Mouse (Mus musculus) thymus, postnatal 25 days (tissue): Measurements from ENCODE around the gene Dnajb6.
"Not testable (repeated sequence)": the region's sequence is repeated elsewhere in the genome, so short reads cannot be mapped to it uniquely, and the experiment has no call there.

ENCODE experiments used
- DNase-seq: peaks from one replicate; pipeline ENCODE4 v3.0.0; 2022

Gene Dnajb6

GRCm38 (mm10) chr5:29735557-29736061, at the start of gene Dnajb6, which contains the start of gene Gm5129:
Dnajb6 (plus strand) TSS chr5:29735688.
Gm5129 (minus strand) TSS chr5:29735936.
- DNase-seq, result peak; percentile 98

- peak; percentile 47 for DNase-seq
Measured at GRCm38 (mm10) chr5:29687671-29688070, 47.8 kb upstream of the Dnajb6 start.

DNA sequence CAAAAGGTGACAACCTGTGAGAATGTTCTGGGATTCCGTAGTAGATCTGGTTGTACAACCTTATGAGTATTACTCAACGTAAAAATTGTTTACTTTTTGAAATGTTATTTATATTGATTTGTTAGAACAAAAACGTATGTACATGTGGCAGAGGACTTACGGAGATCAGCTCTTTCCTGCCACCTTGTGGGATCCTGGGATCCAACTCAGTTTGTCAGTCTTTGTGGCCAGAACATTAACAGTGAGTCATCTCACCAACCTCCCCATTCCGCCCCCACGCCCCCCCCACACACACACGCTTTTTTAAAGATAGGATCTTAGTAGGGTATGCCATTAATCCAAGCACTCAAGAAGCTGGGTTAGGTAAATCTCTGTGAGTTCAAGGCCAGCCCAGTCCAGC, 47.1 kb upstream of the Dnajb6 start:
- DNase-seq, result no peak

DNA sequence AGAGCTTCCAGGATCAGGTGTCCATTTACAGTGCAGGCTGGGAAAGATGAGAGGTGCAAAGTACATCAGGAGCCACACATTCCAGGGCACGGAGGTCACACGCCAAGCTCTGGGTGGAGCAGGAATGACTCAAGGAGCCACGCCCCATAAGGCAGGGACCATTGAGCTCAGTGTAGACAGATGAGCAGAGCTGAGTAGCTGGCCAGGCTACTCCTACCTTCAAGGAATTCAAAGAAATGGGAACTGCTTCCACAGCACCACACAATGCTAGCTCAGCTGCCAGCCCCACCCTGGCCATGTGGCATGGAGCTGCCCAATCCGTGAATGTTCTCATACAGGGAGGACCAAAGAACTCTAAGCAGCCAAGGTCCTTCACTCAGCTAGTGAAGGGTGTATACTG, 37.0 kb upstream of the Dnajb6 start:
- DNase-seq, result no peak

- DNase-seq, result no peak
Measured at GRCm38 (mm10) chr5:29699520-29700202, 35.8 kb upstream of the Dnajb6 start.

DNA sequence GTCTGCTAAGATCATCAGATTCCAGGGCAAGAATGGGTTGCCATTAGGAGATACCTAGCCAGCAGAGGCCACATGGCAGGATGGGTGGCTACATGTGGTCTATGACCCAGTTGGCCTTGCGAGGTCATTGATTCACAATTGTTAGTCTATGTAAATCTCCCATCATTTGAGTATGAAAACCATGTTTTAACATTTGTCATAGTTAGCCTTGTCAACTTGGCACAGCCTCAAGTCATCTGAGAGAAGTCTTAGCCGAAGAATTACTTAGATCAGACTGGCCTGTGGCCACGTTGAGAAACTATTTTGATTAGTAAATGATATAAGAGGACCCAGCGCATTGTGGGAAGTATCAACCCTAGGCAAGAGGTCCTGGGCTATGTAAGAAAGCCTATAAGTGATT, 28.2 kb upstream of the Dnajb6 start:
- no peak for DNase-seq

DNA sequence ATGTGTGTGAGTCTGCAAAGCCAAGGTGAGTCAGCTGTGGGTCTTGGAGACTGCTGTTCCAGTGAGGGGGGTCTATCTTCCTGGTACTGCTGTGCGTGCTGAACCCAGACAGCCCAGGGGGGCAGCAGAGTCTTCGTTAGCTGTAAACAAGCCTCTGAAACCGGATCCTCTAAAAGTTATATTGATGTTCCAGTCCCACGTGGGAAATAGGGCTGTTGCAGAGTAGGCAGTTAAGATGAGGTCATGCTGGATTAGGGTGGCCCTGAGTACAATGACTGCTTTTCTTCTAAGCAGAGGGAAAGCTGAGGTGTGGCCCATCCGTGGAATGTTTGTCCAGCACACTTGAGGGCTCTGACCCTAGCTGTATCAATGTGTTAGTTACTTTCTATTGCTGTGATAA, 27.2 kb upstream of the Dnajb6 start:
- DNase-seq, result no peak

DNA sequence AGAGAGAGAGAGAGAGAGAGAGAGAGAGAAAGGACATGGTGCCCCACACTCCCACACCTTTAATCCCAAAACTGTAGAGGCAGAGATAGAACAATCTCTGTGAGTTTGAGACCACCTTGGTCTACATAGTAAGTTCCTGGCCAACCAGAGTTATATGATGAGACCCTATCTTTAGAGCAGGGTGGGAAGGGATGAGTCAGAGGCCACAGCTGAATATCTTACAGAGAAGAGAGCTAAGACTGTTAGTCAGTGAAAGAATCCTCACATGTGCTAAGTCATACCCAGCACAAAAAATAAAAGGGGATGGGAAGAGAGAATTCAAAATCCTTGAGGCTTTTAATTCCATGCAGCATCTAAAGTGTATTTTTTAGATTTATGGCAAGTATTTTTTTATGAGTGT, 23.9 kb upstream of the Dnajb6 start:
- no peak for DNase-seq

GRCm38 (mm10) chr5:29712906-29713305, 22.6 kb upstream of the Dnajb6 start:
- no peak for DNase-seq

DNA sequence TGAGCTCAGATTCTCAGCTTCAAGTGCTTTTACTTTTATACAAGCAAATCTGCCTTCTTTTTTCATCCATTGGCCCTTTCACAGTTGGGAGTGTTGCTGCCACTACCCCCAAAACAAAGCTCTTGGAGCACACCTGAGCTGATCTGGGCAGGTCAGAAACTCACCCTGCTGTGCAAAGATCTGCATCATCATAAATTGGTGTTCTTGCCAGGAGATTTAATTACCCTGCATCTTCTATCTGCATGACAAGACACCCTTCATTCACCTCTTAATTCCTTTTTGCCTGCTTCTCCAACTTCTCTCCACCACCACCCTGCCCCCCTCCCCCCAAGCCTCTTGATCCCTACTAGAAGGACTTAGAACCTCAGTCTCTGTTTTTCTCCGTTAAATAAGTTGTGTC, 14.3 kb upstream of the Dnajb6 start:
- no peak for DNase-seq

- DNase-seq, result no peak
Measured at GRCm38 (mm10) chr5:29725369-29725768, 10.1 kb upstream of the Dnajb6 start.

DNA sequence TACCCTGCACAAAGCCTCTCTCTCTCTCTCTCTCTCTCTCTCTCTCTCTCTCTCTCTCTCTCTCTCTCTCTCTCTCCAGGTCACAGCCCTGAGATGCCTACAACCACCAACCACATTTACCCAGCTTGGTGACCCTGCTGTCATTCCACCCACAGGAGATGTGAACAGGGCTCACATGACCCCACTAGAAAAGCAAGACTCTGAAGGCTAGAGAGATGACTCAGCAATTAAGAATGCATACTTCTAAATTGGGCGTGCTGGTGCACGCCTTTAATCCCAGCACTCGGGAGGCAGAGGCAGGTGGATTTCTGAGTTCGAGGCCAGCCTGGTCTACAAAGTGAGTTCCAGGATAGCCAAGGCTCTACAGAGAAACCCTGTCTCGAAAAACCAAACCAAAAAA, 9.4 kb upstream of the Dnajb6 start:
- DNase-seq, result not testable (repeated sequence)

GRCm38 (mm10) chr5:29734831-29735510, 517 bp upstream of the Dnajb6 start:
- DNase-seq, result no peak

GRCm38 (mm10) chr5:29736073-29736900, 799 bp downstream of the Dnajb6 start:
- no peak for DNase-seq

GRCm38 (mm10) chr5:29736942-29737341, 1.5 kb downstream of the Dnajb6 start:
- DNase-seq, result no peak

DNA sequence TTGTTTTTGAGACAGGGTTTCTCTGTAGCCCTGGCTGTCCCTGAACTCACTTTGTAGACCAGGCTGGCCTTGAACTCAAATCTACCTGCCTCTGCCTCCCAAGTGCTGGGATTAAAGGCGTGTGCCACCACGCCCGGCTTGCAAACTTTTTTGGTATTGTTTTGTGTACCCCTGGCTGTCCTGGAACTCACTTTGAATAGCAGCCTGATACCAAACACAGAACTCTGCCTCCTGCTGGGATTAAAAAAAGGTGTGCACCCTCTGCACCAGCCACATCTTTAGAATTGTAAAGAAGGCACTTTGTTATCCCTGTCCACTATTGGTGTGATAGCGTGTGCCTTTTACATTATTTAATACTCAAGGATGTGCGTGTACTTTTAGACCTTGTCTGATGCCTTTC, 2.0 kb downstream of the Dnajb6 start:
- no peak for DNase-seq

- DNase-seq, result no peak
Measured at GRCm38 (mm10) chr5:29738076-29738475, 2.6 kb downstream of the Dnajb6 start.

- DNase-seq, result no peak
Measured at GRCm38 (mm10) chr5:29740651-29741050, 5.2 kb downstream of the Dnajb6 start.

GRCm38 (mm10) chr5:29741093-29741492, 5.6 kb downstream of the Dnajb6 start:
- no peak for DNase-seq

- DNase-seq, result no peak
Measured at GRCm38 (mm10) chr5:29747661-29748060, 12.2 kb downstream of the Dnajb6 start.

GRCm38 (mm10) chr5:29751306-29751705, 15.8 kb downstream of the Dnajb6 start:
- no peak for DNase-seq

DNA sequence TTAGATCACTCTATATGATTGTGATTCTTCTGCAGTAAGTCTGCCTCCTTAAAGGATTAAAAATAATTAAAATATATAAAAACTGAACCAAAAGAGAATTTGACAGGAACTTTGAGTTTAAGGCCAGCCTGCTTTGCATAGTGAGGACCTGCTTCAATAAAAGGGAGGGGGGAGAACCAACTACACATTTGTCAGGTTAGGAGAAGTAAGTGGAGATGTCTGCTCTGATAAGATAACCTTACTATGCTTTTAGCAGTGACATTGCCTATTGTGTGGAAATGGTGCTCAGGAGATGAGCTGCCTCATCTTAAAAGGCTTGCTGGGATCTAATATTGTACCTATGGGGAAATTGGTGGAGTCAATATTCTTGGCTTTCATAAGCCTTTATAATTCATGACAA, 17.4 kb downstream of the Dnajb6 start:
- DNase-seq, result no peak

GRCm38 (mm10) chr5:29759318-29759717, 23.8 kb downstream of the Dnajb6 start:
- DNase-seq, result no peak

GRCm38 (mm10) chr5:29770935-29771334, 35.4 kb downstream of the Dnajb6 start:
- no peak for DNase-seq
